Mouse (Mus musculus) ES-Bruce4 (cell line): ENCODE data around the gene Rrp1b.
"Not testable (repeated sequence)": the region's sequence is repeated elsewhere in the genome, so short reads cannot be mapped to it uniquely, and the experiment has no call there.

ENCODE experiments used
- CTCF ChIP-seq: IDR thresholded peaks from one replicate; pipeline ENCODE4 v1.8.1; 2011; ENCODE audit warnings: low read depth, low read length
- EP300 ChIP-seq: IDR thresholded peaks from 2 replicates; pipeline ENCODE4 v1.6.1; 2011; ENCODE audit warnings: low read depth, low read length; ENCODE audit not compliant: insufficient read depth
- POLR2A ChIP-seq: IDR thresholded peaks from one replicate; pipeline ENCODE4 v1.8.1; 2011; ENCODE audit warnings: low read length; ENCODE audit not compliant: insufficient read depth

DNA sequence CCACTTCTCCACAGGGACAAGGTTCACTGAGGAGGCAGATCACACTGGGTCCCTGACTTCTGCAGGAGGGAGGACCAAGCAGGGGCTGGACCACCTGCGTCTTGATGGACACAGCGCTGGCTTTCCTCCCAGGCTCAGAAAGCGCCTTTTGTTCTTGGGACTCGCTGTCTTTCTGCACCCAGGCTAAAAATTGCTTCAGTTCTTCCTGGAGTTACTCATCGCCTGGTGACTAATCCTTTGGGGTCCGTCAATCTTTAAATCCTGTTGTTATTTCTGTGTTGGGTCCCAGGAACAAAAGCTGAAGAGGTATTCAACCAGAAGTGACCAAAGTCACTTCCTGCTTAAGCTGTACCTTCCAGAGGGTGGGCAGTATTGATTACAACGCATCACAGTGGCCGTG is 28.9 kb downstream of the Rrp1b start:
- not testable (repeated sequence) for TF ChIP-seq CTCF, POLR2A, EP300
